Mouse (Mus musculus): ENCODE data around the gene Kctd17.

Gene Kctd17

GRCm38 (mm10) chr15:78428391-78429138 lies at the start of gene Kctd17:
Gene Kctd17, plus strand, starts transcription at chr15:78428564.
- peak; percentile 78 for DNase-seq (ENCODE audit: low spot score)

- DNase-seq (ENCODE audit: low spot score) = no peak
Observed at GRCm38 (mm10) chr15:78380208-78380607, 48.2 kb upstream of the Kctd17 start.

GRCm38 (mm10) chr15:78380741-78381140 lies 47.6 kb upstream of the Kctd17 start:
- no peak for DNase-seq (ENCODE audit: low spot score)

GRCm38 (mm10) chr15:78382115-78382514 lies 46.2 kb upstream of the Kctd17 start:
- no peak for DNase-seq (ENCODE audit: low spot score)

- no peak for DNase-seq (ENCODE audit: low spot score)
Observed at GRCm38 (mm10) chr15:78383450-78384219, 44.7 kb upstream of the Kctd17 start.

GRCm38 (mm10) chr15:78384220-78385116 lies 43.9 kb upstream of the Kctd17 start:
- no peak for DNase-seq (ENCODE audit: low spot score)

GRCm38 (mm10) chr15:78385564-78385963 lies 42.8 kb upstream of the Kctd17 start:
- no peak for DNase-seq (ENCODE audit: low spot score)

GRCm38 (mm10) chr15:78390855-78391254 lies 37.5 kb upstream of the Kctd17 start:
- no peak for DNase-seq (ENCODE audit: low spot score)

GRCm38 (mm10) chr15:78395478-78395962 lies 32.8 kb upstream of the Kctd17 start, which contains the start of gene Tex33:
Gene Tex33, minus strand, starts transcription at chr15:78395912.
- no peak for DNase-seq (ENCODE audit: low spot score)

GRCm38 (mm10) chr15:78401345-78401744 lies 27.0 kb upstream of the Kctd17 start:
- DNase-seq (ENCODE audit: low spot score) = no peak

GRCm38 (mm10) chr15:78401921-78402320 lies 26.4 kb upstream of the Kctd17 start:
- DNase-seq (ENCODE audit: low spot score) = peak; percentile 78

- DNase-seq (ENCODE audit: low spot score) = no peak
Observed at GRCm38 (mm10) chr15:78402423-78402822, 25.9 kb upstream of the Kctd17 start.

- DNase-seq (ENCODE audit: low spot score) = no peak
Observed at GRCm38 (mm10) chr15:78403301-78403741, 25.0 kb upstream of the Kctd17 start.

GRCm38 (mm10) chr15:78403896-78404295 lies 24.5 kb upstream of the Kctd17 start:
- peak; percentile 85 for DNase-seq (ENCODE audit: low spot score)

GRCm38 (mm10) chr15:78405098-78405497 lies 23.3 kb upstream of the Kctd17 start:
- no peak for DNase-seq (ENCODE audit: low spot score)

- peak; percentile 95 for DNase-seq (ENCODE audit: low spot score)
Observed at GRCm38 (mm10) chr15:78405517-78406211, 22.7 kb upstream of the Kctd17 start, which contains the start of gene Tst. Gene Tst, minus strand, starts transcription at chr15:78405907.

- peak; percentile 92 for DNase-seq (ENCODE audit: low spot score)
Observed at GRCm38 (mm10) chr15:78406293-78406934, 21.9 kb upstream of the Kctd17 start, which contains the start of gene Mpst. Gene Mpst, plus strand, starts transcription at chr15:78406416.

- DNase-seq (ENCODE audit: low spot score) = peak; percentile 55
Observed at GRCm38 (mm10) chr15:78409570-78410052, 18.8 kb upstream of the Kctd17 start.

GRCm38 (mm10) chr15:78413083-78413718 lies 15.2 kb upstream of the Kctd17 start:
- no peak for DNase-seq (ENCODE audit: low spot score)

GRCm38 (mm10) chr15:78413719-78414117 lies 14.6 kb upstream of the Kctd17 start:
- DNase-seq (ENCODE audit: low spot score) = no peak
